ENCODE assay signal across 31 mouse cellular contexts in the genomic region with DNA sequence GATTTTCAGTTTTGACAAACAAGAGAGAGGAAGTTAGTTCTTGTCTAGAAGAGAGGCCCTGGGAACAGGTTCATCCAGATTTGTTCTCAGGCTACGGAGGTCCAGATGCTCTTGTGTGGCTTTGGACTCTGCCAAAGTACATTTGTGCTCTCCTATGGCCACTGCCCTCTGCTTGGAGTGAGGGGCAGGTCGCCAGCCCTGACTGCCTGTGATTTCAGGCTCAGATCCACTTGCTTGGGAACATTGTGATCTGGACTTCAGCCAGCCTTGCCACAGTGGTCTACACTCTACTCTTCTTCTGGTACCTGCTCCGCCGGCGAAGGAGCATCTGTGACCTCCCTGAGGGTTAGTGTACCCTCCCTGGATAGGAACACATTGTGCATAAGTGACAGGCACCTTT. TPM values are rescaled to one million over a fixed set of nuclear protein-coding genes. Genes with fewer than 3 reads are reported as not detected.
DNase-seq lines count a peak whose midpoint lies in the region; TF ChIP-seq lines count a peak whose summit lies in the region.
"Had no signal": no experiment of that assay in that cellular context is flagged by ENCODE, and none has a peak within 500 bp of the region (broad histone marks: within the 10 kb centered on the region; RNA-seq: fewer than 3 reads in every experiment).

No protein-coding gene starts in this region.

- H3K4me1 ChIP-seq in testis, adult 2 months (ENCODE audit: control insufficient read depth, insufficient read depth, low read length) = peaks cover 22% of the 10 kb centered on the region
- H3K4me1 ChIP-seq: embryonic facial prominence, embryonic 15.5 days; forebrain, embryonic 12.5 days; hindbrain, embryonic 12.5 days; intestine, embryonic 15.5 days; limb, embryonic 12.5 days; liver, embryonic 12.5 days; midbrain, embryonic 10.5 days; midbrain, embryonic 15.5 days had no signal

- DNase-seq in gastrocnemius, adult 2 months = no peak
- no peak for DNase-seq in gastrocnemius, postnatal 10 days
- DNase-seq in ovary, adult 18-20 months (ENCODE audit: low spot score) = peak; percentile 49
- DNase-seq in ovary, postnatal 10 days (ENCODE audit: low spot score) = no peak
- peak; percentile 36 for DNase-seq in lung, postnatal 10 days
- no peak for DNase-seq in left cerebral cortex, postnatal 14 days (ENCODE audit: low spot score in 2 of 2)
- no peak for DNase-seq in kidney, adult 11 months
- DNase-seq: adrenal gland, postnatal 14 days; cerebellum, adult 11 months; cerebellum, postnatal 10 days; forebrain, postnatal 0 days; gastrocnemius, postnatal 14 days; kidney, adult 8-10 months; kidney, postnatal 4 days; layer of hippocampus, postnatal 36 days; liver, postnatal 0 days; right cerebral cortex, postnatal 25 days; thymus, adult 18-20 months; thymus, postnatal 36 days had no signal

- H3K27me3 ChIP-seq in testis, adult 2 months (ENCODE audit: control insufficient read depth, insufficient read depth, low read length) = no peaks in the 10 kb centered on the region
- H3K27me3 ChIP-seq: embryonic facial prominence, embryonic 15.5 days; forebrain, embryonic 12.5 days; hindbrain, embryonic 12.5 days; intestine, embryonic 15.5 days; limb, embryonic 12.5 days; liver, embryonic 12.5 days; midbrain, embryonic 15.5 days; Patski had no signal

- intact Hi-C loops in gastrocnemius, adult 2 months (cut with DNase I) = no loop called here
- intact Hi-C loops in left cerebral cortex, postnatal 14 days (cut with DNase I) = no loop called here

- no peak for TF ChIP-seq CTCF in gastrocnemius, adult 2 months (IDR thresholded peaks at IDR 0.05)
- no peak for TF ChIP-seq CTCF in testis, adult 2 months (IDR thresholded peaks at IDR 0.05; ENCODE audit: control insufficient read depth, insufficient read depth, insufficient replicate concordance, low read depth, low read length)

- H3K27ac ChIP-seq in gastrocnemius, adult 2 months = peak overlapping the region; percentile 59; the same call in 1 of the 2 replicates
- H3K27ac ChIP-seq in testis, adult 2 months (ENCODE audit: control insufficient read depth, insufficient read depth, low read depth, low read length) = peak overlapping the region; percentile 84
- H3K27ac ChIP-seq: embryonic facial prominence, embryonic 15.5 days; forebrain, embryonic 12.5 days; hindbrain, embryonic 12.5 days; hindbrain, postnatal 0 days; intestine, embryonic 15.5 days; kidney, postnatal 0 days; limb, embryonic 12.5 days; liver, embryonic 12.5 days; midbrain, embryonic 10.5 days; midbrain, embryonic 15.5 days had no signal

- H3K4me3 ChIP-seq in gastrocnemius, adult 2 months = no peak overlapping the region
- no peak overlapping the region for H3K4me3 ChIP-seq in testis, adult 2 months (ENCODE audit: control insufficient read depth, low read depth, low read length)
- H3K4me3 ChIP-seq: embryonic facial prominence, embryonic 15.5 days; forebrain, embryonic 12.5 days; hindbrain, embryonic 12.5 days; intestine, embryonic 15.5 days; limb, embryonic 12.5 days; liver, embryonic 12.5 days; midbrain, embryonic 10.5 days; midbrain, embryonic 15.5 days had no signal

- TF ChIP-seq POLR2A in testis, adult 2 months (IDR thresholded peaks at IDR 0.05; ENCODE audit: control insufficient read depth, low read depth, low read length) = peak; percentile 33; the same call in 1 of the 2 replicates

- H3K36me3 ChIP-seq in testis, adult 2 months (ENCODE audit: control insufficient read depth, insufficient read depth, low read length) = peaks cover 4% of the 10 kb centered on the region

RNA-seq across cellular contexts. Expression of a gene that starts 7.3 kb away (rescaled TPM):
- 10 to 100 TPM in 1 of 2 experiments, 1 to 10 TPM in 1; 9.8 to 12.9 TPM for total RNA-seq in gastrocnemius, adult 2 months (2021)
- 10 to 100 TPM; 18.0 to 20.2 TPM for total RNA-seq in gastrocnemius, postnatal 10 days (2021)
- polyA plus RNA-seq in testis, adult 2 months (2012; rRNA removed) = 23.5 and 24.5 TPM in 2 replicates
- 10 to 100 TPM; 57.5 to 64.7 TPM for total RNA-seq in left cerebral cortex, postnatal 14 days (2021)

RNA-seq across cellular contexts. Expression of a gene that starts 16.3 kb away (rescaled TPM):
- 10 to 100 TPM; 11.5 TPM for total RNA-seq in gastrocnemius, adult 2 months (2021)
- total RNA-seq in gastrocnemius, postnatal 10 days (2021) = 10 to 100 TPM; 16.0 to 17.2 TPM
- polyA plus RNA-seq in testis, adult 2 months (2012; rRNA removed) = 185 and 204 TPM in 2 replicates
- total RNA-seq in left cerebral cortex, postnatal 14 days (2021) = 10 to 100 TPM; 21.6 to 23.7 TPM

RNA-seq across cellular contexts. Expression of a gene that starts 34.5 kb away (rescaled TPM):
- 10 to 100 TPM; 56.0 to 62.9 TPM for total RNA-seq in gastrocnemius, adult 2 months (2021)
- 10 to 100 TPM; 71.3 to 76.5 TPM for total RNA-seq in gastrocnemius, postnatal 10 days (2021)
- 36.0 and 36.7 TPM in 2 replicates for polyA plus RNA-seq in testis, adult 2 months (2012; rRNA removed)
- 10 to 100 TPM; 78.9 to 83.9 TPM for total RNA-seq in left cerebral cortex, postnatal 14 days (2021)

RNA-seq across cellular contexts. Expression of a gene that starts 35.2 kb away (rescaled TPM):
- 100 to 1,000 TPM; 118 to 175 TPM for total RNA-seq in gastrocnemius, adult 2 months (2021)
- 100 to 1,000 TPM; 140 to 148 TPM for total RNA-seq in gastrocnemius, postnatal 10 days (2021)
- polyA plus RNA-seq in testis, adult 2 months (2012; rRNA removed) = 381 and 421 TPM in 2 replicates
- 100 to 1,000 TPM; 204 to 219 TPM for total RNA-seq in left cerebral cortex, postnatal 14 days (2021)

Comparison
In these comparisons a context has a peak if more than half of its experiments do, and no peak if none do; other contexts are left out.
1. DNase-seq: peak in ovary, adult 18-20 months (single experiment) and lung, postnatal 10 days (single experiment); none in gastrocnemius, adult 2 months (single experiment), gastrocnemius, postnatal 10 days (single experiment), ovary, postnatal 10 days (single experiment), left cerebral cortex, postnatal 14 days (0 of 2) and kidney, adult 11 months (single experiment).